Mouse (Mus musculus): ENCODE results near the gene Hapln1. TPM values are rescaled to one million over a fixed set of nuclear protein-coding genes. Genes with fewer than 3 reads are reported as not detected.

The Hapln1 gene
- polyA plus RNA-seq (2012; rRNA removed) = 0.09 and 0.20 TPM in 2 replicates

GRCm38 (mm10) chr13:89539205-89539886, at the start of gene Hapln1:
Hapln1 (plus strand) TSS chr13:89539796.

Other genes starting within 250 kb of the Hapln1 start
- 0.88 and 1.5 TPM in 2 replicates for gene Vcan, start 202.7 kb downstream of the Hapln1 start, polyA plus RNA-seq (2012; rRNA removed)